Mouse (Mus musculus) inflammation-experienced regulatory T-cells, adult 6 months (primary cell): ENCODE data around the gene Pak4. TPM values are rescaled to one million over a fixed set of nuclear protein-coding genes. Genes with fewer than 3 reads are reported as not detected.

Experiments
- ATAC-seq: one replicate; pipeline ENCODE4 v1.8.0; 2017
- polyA plus RNA-seq, 3 experiments: library from polyadenylated mRNA; unstranded; fragments of 100-300 nt; shearing (Covaris generic); gene quantifications; one replicate each; pipeline ENCODE4 v1.2.1; 2017

Pak4 gene
- polyA plus RNA-seq, 3 experiments from 2014 or later: 2.1 to 3.7 (median 2.6) TPM

DNA sequence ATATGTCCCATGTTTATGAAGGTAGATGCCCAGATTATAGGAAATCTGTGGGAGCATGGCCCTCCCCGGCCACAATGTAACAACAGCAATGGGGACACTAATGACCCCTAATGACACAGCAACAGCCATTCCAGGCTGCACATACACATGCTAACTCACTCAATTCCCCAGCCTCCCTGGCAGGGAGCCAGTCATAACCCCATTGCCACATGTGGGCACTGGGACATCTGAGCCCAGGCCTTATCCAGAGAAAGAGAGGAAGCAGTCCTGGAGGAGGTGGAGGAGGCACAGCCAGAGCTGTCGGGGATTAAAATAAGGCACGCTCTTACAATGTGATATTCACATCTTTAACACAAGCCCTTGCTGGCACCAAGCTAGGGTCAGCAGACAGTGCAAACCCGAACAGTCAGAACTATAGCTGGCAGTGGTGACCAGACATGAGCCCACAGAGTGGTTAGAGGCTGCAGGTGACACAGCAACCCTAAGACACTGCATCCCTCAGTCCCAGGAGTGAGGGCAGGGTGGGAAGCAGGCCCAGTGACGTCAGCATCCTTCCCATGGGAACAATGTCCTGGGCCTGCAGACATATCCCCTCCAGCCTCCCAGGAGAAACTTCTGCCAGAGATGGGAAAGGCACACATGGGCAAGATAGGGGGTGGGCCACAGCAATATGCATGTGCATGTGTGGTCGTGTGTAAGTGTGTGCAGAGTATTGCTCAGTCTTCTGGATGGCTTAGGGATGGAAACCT is 11.1 kb downstream of the Pak4 start:
- no peak for ATAC-seq

DNA sequence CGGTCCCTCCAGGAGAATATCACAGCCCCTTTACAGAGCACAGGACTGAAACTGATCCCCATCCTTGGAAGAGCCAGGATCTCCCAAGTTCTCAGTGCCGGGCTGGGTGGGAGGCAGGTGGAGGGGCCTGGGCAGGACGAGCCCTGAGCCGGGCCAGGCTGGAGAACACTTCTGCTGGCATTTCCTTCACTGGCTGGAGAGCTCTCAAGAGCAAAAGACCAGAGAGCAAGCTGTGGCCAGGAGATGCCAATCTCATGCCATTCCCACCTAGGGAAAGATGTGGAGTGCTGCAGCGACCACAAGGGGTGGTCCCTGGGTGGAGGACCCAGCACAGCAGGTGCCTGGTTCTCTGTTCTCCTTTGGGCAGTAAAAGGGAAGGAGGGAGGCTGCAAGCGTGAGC is 13.0 kb downstream of the Pak4 start:
- ATAC-seq: no peak

DNA sequence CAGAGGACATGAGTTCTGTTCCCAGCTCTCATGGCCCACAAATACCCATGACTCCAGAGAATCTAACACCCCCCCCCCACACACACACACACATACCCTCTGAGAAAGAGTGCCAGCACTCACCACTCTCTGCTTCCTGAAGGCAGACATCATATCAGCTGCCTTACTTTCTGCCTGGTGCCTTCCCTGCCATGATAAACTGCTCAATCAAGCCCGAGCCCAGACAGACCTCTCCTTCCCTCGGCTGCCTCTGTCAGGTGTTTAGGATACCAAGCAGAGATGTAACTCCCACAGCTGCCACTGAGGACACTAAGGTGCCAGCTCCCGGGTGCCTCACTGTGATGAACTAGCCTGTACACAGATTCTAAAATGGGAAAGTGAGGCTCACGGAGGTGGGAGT is 13.5 kb downstream of the Pak4 start:
- no peak for ATAC-seq

DNA sequence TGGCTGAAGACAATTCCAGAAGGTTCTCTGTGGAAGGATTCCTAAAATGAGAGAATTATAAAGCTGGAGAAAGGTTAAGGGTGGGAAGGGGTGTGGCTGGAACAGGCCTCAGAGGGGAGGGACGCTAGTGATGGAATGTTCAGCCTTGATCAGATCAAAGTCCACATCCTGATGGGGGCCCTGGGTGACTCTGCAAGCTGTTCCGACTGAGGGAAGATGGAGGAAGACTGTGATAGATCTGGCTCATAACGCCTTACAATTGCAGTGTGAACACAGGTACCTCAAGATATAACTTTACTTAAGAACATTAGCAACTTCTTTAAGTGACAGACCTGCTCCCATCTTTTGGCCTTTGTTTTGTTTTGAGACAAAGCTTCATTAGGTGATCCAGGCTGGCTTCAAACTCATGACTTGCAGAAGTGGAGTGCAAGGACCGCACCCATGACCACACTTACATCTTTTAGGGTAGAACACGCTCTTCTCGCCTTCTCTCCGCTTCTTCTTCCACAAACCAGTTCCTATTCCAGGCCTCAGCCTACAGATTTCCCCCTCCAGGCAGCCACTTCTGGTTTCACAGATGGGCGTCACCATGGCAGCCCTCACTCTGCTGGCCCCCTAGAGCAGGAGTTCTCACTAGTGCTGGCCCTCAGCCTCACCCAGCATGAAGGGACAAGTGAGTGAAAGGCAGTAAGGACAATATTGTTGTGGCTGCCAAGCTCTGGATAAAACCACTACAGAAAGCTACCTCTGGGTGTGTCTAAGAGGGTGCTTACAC is 14.2 kb downstream of the Pak4 start:
- ATAC-seq: no peak

DNA sequence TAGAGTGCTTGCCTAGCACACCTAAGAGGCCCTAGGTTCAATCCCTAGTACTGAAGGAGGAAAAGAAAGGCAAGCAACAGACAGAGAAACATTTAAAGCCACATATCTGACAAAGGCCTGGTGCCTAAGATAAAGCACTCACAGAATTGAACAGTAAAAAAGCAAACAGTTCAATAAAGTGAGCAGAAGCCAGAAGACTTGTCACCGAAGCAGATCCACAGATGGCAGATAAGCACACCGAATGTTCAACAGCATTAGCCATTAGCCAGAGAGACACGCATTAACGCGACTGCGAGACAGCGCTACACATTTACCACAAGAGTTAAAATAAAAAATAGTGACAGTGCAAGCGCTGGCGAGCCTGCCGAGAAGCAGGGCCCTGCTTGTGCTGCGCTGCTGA is 15.1 kb downstream of the Pak4 start:
- no peak for ATAC-seq

DNA sequence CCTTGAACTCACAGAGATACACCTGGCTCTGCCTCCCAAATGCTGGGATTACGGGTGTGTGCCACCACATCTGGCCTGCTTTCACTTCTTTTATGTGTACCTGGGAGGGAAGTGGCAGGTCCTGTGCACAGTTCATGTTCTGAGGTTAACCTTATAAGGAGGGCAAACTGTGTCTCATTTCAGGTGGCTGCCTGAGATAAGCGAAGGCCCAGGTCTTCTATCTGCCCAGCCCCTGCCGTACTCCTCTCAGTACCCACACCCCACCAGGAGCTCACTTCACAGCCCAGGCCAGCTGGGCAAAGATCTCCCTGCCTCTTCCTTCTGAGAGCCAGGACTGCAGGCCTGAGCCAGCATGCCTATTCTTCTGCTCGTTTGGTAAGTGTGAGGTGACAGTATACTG is 16.3 kb downstream of the Pak4 start:
- no peak for ATAC-seq

DNA sequence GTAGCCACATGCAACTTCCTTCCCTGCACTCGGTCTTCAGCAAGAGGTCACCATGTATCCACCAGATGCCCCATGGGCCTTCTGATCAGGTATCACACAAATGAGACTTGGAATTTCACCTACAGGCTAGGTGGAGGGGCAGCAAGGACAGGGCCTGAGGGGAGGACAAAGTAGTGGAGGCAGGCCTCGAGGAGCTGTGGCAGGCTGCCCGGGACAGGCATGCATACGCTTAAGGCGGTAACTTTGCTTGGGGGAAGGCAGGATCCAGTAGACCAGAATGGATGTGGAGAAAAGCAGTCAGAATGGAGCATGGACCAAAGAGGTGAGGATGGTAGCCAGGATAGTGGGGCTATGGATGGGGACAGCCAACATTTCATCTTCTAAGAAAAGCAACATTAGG is 18.2 kb downstream of the Pak4 start:
- no peak for ATAC-seq

DNA sequence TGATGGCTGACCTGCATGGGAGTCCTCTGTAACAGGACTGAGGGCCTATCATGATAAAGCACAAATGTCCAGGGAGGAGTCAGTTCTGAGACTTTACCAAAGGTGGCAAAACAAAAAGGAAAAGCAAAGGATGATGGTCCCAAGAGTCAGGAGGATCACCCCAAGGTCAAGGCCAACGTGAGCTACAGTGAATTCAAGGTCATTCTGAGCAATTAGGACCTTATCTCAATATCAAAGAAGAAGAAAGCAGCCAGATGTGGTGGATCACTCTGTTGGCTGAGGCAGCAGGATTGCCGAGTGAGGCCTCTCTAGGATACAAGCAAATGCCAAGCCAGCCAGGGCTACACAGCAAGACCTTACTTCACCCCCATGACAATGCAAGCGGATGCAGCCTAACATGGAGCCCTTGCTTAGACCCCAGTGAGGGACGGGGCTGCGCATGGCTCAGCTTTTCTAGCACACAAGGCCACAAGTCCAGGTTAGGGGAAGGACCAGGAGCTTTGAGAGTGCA is 19.4 kb downstream of the Pak4 start:
- no peak for ATAC-seq

DNA sequence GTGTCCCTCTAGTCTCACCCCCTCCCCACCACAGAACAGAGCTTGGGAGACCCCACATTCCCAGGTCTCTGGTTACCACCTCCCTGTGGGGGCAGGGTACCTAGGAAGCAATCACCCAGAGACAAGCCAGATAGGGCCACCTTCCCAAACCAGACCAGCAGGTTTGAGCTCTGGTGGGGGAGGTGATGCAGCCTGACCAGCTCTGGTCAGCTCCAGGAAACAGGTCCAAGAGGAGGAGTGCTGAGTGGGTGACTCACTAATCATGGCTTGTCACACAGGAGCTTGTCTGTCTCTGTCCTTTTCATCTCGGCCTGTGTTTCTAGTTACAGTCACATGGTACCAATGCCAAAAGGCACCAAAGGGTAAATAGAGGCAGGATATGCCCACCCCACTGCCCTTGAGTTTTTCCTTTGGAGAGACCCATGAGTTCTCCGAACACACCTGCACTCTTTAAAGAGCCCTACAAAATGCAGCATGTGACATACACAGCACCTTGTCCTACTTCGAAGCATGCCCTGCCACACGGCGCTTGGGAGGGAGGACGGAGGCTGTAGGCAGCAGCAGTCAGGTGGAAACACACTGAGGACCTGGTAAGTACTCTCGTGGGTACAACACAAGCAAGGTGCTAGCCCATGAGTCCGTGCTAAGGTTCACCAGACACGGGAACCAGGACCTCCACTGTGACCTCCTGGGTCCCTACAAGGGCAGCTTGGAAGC is 20.0 kb downstream of the Pak4 start:
- no peak for ATAC-seq

DNA sequence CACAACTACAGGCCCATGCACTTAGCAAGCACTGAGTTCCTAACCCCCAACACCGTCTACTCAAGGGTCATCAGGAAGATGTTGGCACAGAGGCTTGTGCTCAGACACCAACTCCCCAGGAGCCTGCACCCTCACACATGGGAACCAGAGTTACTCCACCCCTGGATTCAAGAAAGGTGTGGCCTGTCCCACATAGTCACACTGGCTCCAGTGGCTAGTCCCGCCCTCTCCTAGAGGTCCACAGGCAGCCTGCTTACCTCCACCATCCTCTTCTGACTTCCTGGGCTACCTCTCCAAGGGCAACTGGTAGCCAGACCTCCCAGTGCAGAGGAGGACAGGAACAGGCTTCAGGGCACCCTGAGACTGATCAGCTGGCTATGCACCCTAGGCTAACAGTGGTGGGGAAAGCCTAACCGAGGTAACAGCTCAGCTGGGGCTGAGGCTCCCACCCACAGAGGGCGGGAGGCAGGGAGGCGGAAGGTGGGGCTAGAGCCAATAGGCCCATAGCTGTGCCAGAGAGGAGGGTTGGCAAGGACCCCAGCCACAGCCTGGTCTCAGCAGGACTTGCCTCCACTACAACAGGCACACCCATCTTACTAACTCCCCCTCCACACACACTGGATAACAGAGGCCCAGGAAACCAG is 21.6 kb downstream of the Pak4 start:
- ATAC-seq: no peak

DNA sequence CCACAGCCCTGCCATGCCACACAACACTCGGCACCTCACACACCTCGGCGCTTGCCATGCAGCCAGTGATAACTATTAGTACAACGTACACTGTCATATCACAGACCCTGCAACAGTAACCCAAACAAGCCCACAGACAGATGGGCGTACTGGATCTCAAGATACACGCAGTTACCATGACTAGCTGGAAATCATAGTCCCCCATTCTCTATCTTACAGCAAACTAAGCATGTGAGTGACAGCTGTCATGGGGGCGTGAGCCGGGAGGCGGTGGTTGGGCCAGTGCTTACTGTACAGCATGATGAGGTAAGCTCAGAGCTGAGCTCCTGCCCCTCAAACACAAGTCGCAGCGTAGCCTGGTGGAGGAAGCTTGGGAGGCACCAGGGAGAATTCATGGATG is 22.4 kb downstream of the Pak4 start:
- no peak for ATAC-seq

DNA sequence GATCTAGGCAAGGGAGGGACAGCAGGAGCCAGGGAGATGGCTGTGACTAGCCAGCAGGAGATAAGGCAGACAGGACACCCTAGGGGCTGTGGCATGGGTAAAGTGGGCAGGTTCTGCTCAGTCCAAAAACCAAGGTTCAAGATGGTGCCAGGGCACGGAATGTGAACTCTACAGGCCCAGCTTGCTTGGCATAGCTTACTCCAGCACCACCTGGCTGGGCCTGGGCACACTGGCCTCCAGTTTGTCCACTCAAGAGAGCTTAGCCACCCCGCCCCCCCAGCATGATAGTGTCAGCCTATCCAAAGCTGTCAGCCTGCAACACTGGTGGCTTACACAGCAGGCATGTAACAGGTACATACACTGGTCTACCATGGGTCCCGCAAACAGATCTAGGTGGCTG is 24.7 kb downstream of the Pak4 start:
- ATAC-seq: no peak

DNA sequence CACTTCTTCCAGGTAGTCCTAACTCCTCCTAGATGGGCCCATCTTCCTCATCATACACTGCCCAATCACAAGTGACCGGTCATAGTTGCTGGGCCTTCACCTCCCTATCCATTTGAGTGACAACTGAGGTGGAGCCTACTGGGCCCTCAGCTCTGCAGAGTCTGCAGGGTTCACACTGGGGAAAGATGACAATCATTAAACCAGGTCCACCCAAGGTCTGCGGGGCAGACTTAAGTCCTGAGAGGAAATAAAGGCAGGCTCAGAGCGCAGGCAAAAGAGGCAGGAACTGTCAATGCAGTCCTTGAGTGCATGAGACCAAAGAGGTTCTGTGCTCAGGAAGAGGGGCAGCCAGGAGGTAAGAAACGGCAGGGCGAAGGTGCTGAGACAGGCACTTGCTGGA is 25.3 kb downstream of the Pak4 start:
- no peak for ATAC-seq

DNA sequence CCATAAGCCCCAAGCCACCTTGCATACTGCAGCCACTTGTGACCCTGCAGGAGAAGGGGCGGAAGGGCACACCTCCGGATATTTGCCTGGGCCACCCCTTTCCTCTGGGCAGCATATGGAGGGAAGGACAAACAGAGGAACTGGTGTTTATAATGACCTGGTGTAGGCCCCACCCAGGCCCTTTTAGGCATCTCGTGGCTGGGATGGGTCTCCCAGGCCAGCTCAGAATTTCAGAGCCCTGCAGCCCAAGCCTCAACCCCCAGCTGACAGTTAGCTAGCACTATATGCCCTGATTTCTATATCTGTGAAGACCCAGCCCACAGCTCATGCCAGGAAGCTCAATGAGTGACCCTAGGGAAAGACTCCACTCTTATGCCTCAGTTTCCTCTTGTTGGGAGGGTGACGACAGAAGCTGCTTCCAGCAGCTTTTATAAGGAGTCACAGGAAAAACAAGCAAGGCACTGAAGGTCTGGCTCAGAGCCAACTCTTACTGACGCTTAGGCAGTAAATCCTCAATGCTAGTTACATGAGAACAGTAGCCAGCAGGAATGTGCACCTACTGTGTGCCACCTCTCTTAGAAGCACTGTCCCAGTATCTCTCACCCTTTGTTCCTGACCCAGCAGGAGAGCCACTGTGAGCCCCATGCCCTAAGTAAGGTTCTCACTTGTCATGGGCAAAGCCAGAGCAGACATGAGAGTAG is 26.9 kb downstream of the Pak4 start:
- no peak for ATAC-seq

DNA sequence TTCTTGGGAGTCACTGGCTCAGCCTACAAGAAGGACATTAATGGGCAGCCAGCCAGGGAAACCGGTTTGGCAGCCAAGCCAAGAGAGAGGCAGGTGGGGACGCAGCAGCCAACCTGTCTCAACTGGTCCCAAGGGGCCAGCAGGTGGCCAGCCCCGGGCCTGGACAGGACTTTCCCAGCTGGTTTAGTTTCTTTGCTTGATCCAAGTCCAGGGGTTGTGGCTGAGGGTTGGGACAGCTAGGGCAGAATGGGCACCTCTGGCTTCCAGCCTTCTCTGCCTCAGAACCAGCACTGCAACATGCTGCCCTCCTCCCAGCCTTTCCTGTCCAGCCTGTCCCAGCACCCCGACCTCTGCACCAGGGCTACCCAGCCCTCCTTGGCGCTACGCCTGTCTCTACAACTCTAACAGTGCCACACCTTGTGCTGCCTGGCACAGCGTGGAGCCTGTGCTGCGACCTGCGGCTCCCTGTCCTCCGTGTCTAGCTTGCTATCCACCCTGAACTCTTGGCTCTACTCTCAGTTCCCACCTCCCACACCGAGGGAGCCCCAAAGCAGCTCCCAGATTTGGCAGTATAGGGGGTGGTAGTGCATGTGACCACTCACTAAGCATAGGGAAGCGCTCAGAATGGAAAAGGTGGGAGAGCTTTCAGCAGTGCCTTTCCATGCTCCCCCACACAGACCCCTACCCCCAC is 27.5 kb downstream of the Pak4 start:
- no peak for ATAC-seq

DNA sequence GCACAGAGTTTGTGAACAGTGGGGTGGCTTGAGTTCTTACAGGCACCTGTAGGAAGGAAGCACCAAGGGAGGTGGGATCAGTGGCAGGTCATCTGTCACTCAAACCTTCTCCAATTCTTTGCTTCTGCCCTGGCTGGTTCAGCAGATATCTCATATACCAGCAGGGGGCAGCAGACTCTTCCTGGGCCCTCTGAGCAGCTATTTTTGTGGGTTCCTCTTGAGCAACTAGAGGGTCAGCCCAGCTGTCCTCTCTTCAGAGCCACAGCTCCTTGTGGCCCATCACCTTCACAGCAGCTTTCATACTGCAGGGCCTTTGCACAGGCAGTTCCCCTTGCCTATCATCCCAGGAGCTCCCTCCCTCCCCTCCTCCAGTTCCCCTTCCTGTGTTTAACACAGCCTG is 29.7 kb downstream of the Pak4 start:
- no peak for ATAC-seq

DNA sequence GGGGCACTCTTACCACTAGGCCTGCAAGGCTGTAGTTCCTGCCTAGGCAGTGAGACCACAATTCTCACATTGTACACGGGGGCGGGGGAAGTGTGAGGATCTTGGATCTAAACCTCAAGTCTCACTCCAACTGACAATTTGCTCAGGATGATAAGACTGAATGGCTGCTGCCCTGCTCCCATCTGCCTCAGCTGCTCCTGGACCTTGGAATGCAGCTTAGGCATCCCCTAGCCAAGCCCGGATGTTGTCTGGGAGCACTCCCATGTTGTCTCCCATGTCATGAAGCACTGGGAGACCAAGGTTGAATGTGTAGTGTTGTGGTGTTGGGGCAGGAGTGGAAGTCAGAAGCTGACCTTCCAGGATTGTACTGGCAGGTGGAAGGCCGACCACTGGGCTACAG is 30.4 kb downstream of the Pak4 start:
- ATAC-seq: no peak

DNA sequence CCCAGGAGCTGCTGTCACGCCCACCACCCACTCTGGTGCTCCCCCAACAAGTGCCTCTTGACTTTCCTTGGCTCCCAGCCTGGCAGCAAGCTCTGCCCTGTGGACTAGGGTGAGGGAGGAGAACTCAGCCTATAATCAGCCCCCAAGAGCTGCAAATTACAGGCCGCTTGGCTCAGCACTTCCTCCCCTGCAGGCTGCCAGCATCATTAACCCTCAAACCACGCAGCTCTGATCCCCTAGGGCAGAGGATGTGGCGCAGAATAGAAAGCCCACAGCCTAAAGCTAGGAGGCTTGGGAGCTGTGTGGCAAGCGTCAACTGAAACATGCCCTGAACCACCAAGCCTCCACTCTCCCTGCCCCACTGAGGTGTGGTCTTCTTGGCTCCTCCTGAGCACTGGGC is 32.6 kb downstream of the Pak4 start:
- ATAC-seq: no peak

DNA sequence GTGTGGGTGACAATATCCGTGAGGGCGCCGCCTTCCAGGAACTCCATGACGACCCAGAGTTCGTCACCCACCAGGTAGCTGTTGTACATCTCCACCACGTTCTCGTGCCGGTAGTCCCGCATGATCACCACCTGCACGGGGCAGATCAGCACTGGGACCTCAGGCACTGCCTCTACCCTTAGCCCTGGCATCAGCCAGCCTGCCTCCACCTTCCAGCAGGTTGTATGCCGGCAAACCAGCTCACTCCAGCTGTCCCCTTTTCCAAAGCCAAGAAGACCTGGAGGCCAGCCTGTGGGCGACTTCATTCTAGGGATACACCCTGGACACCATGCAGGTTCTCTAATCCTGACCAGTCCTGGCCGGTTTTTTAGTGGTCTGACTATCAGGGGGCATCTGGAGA is 35.0 kb downstream of the Pak4 start:
- no peak for ATAC-seq

DNA sequence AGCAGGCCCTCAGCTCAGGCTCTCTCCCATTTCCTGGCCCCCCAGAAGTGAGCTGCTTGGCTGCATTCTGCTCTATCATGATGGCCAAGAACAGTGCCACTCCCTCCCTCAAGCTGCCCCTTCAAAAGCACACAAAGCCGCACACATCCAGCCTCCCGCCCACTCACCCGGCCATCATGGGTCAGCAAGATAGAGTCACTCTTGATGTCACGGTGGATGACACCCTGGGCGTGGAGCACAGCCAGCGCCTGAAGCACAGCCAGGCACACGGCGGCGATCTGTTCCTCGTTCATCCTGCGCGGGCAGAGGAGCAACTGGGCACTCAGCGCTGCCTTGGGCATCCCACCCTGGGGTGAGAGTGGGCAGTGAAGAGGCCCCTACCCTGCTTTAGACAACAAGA is 35.6 kb downstream of the Pak4 start:
- ATAC-seq: no peak

DNA sequence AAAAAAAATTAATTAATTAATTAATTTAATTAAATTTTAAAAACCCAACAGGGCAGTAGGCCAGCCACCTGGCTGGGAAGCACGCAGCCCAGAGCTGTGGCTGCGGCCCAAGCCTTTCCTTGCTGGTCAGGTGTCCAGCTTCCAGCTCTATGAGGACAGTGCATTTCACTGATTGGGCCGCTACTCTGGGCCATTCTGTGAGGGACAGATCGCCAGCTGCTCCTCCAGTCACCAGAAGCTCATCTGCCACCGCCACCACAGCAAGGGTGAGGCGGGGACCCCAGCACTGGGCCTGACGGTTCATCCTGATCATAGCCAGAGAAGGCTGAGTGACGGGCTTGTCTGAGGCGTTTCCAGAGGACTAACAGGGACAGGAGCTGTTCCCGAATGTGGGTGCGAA is 36.0 kb downstream of the Pak4 start:
- ATAC-seq: no peak

DNA sequence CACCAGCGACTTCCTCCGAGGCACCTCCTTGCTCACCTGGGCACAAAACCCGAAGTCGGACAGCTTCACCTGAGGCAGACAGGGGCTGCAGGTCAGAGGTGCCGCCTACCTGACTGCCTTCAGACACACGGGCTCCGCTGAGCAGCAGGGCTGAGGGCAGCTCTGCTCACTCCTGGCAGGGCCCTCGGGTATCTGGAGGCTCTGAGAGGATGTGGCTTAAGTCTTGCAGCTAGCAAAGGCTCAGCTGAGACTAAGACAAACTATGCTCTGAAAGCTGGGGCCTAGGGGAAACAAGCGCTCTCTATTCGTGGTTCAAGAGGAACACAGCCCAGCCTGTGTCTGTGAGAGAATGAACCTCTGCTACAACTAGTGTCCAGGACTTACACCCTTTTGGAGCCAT is 37.1 kb downstream of the Pak4 start:
- ATAC-seq: no peak
